Mouse (Mus musculus): Measurements from ENCODE around the gene Olfr1350.

Olfr1350 gene

DNA sequence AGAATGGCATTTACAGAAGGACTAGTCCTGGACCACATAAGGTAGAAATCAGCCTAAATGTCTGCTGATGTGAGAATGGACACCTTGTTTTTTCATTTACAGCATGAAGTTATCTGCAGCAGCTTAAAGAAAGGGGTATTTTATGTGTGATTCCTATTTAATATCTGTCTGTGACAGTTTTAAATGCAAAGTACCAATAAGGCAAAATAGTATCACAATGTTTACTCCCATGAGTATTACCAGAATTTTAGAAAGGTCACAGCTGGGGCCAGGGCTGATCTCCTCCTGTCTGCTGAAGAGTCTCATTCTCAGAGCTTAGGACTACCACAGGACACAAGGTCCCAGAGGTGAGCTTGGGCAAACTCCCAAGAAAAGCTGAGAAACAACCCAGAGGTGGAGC lies at the start of gene Olfr1350:
Gene Olfr1350 (plus strand): TSS at position 301 of the 400 bp plus-strand sequence.
- no peak for TF ChIP-seq GATA4 (IDR thresholded peaks at IDR 0.05; ENCODE audit: insufficient replicate concordance, low read length)

DNA sequence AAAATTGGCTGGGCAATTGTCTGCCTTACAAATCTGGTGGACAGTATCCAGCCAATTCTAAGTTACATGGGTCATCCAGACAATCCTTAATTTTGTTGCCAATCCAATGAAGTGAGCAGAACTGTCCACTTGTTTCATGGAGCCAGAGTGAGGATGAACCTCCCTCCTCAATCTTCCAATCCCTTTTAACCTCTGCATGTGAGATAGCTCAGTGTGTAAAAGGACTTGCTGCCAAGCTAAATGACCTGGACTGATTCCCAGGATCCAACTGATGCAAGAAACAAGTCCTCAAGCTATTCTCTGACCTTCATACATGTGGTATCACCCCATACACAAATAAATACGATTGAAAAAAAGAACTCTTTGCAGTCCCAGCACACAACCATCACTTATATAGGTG lies 43.0 kb upstream of the Olfr1350 start:
- TF ChIP-seq GATA4 (IDR thresholded peaks at IDR 0.05; ENCODE audit: insufficient replicate concordance, low read length) = no peak

DNA sequence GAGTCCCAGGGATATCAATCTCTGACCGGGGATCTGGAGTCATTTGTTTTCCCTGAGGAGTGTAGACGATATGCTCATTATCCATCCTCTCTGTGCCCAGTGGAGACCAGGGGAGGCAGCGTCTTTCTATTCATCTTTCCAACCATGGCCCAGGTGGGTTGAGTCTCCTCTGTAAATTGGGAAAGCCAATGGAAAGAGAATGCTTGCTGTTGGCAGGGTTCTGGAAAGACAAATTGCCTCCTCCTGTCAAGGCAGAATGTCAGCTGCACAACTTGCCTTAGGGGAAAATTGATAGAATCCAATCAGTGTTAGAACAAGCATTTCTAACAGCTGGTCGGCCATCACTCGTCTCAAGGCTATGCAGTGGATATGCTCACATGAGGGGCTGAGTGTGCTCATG lies 41.8 kb upstream of the Olfr1350 start, which contains the start of gene Olfr1349:
Gene Olfr1349 (minus strand): TSS at position 101 of the 400 bp plus-strand sequence.
- TF ChIP-seq GATA4 (IDR thresholded peaks at IDR 0.05; ENCODE audit: insufficient replicate concordance, low read length) = no peak

DNA sequence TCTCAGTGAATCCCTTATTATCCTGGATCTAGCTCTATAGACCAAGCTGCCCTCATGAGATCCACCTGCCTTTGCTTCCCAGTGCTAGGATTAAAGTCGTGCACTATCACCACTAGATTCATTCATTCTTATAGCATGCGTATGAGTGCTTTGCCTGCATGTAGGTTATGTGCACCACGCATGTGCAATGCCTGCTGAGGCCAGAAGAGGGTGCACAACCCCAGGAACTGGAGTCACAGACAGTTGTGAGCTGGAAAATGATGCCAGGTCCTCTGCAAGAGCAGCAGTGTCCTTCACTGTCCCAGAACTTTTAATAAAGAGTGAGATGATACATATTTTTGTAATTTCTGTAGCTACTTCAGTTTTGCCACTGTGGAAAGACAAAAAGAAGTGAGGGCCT lies 39.6 kb upstream of the Olfr1350 start:
- no peak for TF ChIP-seq GATA4 (IDR thresholded peaks at IDR 0.05; ENCODE audit: insufficient replicate concordance, low read length)

DNA sequence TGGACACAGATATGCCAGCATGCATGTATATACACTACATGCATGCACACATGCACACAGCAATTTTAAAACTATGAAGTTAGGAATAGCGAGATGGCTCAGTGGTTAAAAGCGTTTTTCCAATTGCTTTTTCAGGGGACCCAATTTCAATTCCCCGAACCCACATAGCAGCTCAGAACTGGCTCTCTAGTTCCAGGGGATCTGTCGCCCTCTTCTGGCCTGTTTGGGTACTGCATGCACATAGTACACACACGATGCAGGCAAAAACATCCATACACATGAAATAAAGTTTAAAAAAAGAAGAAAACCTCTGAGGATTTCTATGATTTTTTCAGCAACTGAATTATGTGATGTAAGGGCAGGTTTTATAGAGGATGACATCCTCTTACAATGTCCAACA lies 38.5 kb upstream of the Olfr1350 start:
- no peak for TF ChIP-seq GATA4 (IDR thresholded peaks at IDR 0.05; ENCODE audit: insufficient replicate concordance, low read length)

DNA sequence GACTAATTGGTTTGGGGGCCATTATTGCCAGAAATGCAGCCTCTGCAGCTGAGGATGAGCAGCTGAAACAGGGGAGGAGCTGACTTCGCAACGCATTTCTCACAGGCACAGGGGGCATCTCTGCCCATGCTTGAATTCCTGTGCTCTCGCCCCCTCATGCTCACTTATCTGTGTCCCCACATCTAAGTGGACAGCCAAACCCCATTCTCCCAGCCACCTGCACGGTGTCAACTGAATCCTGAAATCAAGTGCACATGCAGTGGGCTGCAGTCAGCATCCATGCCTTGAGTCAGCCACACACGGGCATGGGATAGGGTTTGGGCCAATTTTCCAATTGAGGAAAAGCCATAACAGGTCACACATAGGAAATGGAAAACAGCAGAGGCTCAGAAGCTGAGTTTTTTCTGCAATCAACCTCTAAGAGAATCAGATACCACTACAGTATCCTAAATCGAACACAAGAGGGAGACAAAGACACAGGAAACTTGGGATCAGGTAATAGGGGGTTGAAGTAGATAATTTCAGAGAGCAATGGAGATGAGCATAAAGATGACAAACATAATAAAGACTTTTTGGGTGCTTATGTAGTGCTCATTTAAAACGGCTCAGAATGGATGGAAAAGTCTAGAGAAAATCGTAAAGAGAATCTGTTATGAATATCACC lies 21.6 kb downstream of the Olfr1350 start:
- TF ChIP-seq GATA4 (IDR thresholded peaks at IDR 0.05; ENCODE audit: insufficient replicate concordance, low read length) = no peak

DNA sequence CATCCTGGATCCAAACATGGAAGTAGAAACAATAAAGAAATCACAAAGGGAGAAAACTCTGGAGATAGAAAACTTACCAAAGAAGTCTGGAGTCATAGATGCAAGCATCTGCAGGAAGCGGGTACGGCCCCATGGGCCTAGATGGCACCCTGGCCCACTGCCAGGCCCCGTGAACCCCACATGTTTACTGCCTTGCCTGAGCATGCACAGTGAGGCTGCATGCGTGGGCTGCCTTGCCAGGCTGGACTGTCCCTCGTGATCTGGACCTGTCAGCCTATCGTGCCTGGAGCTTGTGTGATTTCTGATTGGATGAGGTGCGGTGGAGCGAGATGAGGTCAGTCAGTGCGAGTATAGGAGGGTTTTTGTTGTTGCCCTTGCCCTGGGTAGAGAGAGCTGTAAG lies 38.7 kb downstream of the Olfr1350 start:
- no peak for TF ChIP-seq GATA4 (IDR thresholded peaks at IDR 0.05; ENCODE audit: insufficient replicate concordance, low read length)

Measured in liver, adult (tissue).